Mouse (Mus musculus) intestine, embryonic 14.5 days (tissue): ENCODE data around the gene Sstr3. TPM values are rescaled to one million over a fixed set of nuclear protein-coding genes. Genes with fewer than 3 reads are reported as not detected.

Experiments
- ATAC-seq: fragments of 200-750 bp; cut with Nextera tagmentation; replicated peaks from 2 replicates; pipeline ENCODE4 v1.8.0; 2017; ENCODE audit warnings: low read depth, moderate number of reproducible peaks, moderate TSS enrichment, moderate library complexity; ENCODE audit not compliant: low FRiP score, low TSS enrichment
- DNase-seq: peaks from one replicate; pipeline ENCODE4 v3.0.0-alpha.2; 2018; ENCODE audit warnings: low spot score
- H3K27ac ChIP-seq: fragments of 300-500 bp; sonication (generic); 2 replicates; pipeline ENCODE4 v1.5.1; 2014; ENCODE audit warnings: low read depth, mild to moderate bottlenecking, control low read depth
- H3K27me3 ChIP-seq: fragments of 300-500 bp; sonication (generic); replicated peaks from 2 replicates; pipeline ENCODE4 v1.6.1; 2014; ENCODE audit warnings: low read length, control low read depth; ENCODE audit not compliant: control insufficient read depth, insufficient read depth
- H3K36me3 ChIP-seq: fragments of 300-500 bp; sonication (generic); 2 replicates; pipeline ENCODE4 v1.6.1; 2014; ENCODE audit warnings: low read length, control low read depth; ENCODE audit not compliant: control insufficient read depth, insufficient read depth
- H3K4me1 ChIP-seq: fragments of 300-500 bp; sonication (generic); replicated peaks from 2 replicates; pipeline ENCODE4 v1.6.1; 2014; ENCODE audit warnings: low read length, control low read depth, mixed read lengths; ENCODE audit not compliant: control insufficient read depth, insufficient read depth
- H3K4me2 ChIP-seq: fragments of 300-500 bp; sonication (generic); 2 replicates; pipeline ENCODE4 v1.6.1; 2014; ENCODE audit warnings: low read length
- H3K4me3 ChIP-seq: fragments of 300-500 bp; sonication (generic); 2 replicates; pipeline ENCODE4 v1.5.1; 2014; ENCODE audit warnings: low read depth, low read length, control low read depth, mixed read lengths
- H3K9ac ChIP-seq: fragments of 300-500 bp; sonication (generic); 2 replicates; pipeline ENCODE4 v1.6.1; 2014; ENCODE audit warnings: mild to moderate bottlenecking, low read length
- H3K9me3 ChIP-seq: fragments of 300-500 bp; sonication (generic); 2 replicates; pipeline ENCODE4 v1.6.1; 2016; ENCODE audit warnings: low read length, control low read depth; ENCODE audit not compliant: control insufficient read depth
- WGBS: fragments of 180-500 bp; shearing (Covaris S2); extraction: QIAGEN DNeasy Blood & Tissue Kit; methylation state at CpG from one replicate; pipeline ENCODE4 v1.1.7; 2014; 5-methylcytosine and 5-hydroxymethylcytosine counted together
- polyA plus RNA-seq: library from polyadenylated mRNA; unstranded; fragments of >200 nt; fragmentation: Nextera tagmentation; extraction: Ambion mirVana; gene quantifications from 2 replicates; pipeline ENCODE4 v1.2.1, GENCODE M21; 2014

Gene Sstr3
- 0.22 TPM in 1 of 2 replicates, not detected in the other for polyA plus RNA-seq

DNA sequence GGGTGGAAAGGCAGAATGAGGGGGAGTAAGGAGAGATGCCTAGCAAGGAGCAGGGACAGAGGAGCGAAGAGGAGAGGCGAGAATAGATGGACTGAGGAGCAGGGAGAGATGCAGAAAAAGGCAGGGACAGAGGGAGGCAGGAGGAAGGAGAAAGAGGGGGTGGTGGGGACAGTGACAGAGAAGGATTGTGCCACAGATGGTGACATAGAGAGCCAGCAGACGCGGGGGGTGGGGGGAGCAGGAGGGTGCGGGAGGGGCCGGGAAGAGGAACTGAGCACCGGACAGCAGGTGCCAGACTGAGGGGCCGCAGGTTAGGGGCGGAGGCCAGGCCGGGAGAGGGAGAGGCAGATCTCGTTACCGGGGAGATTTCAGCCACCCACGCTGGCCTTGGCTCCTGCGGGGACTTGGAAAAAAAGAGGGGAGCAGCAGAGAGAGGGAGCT lies at the start of gene Sstr3:
Gene Sstr3, minus strand, starts transcription at position 125 of the 441 bp plus-strand sequence.
- ATAC-seq: no peak

GRCm38 (mm10) chr15:78593896-78594425 lies 49.5 kb upstream of the Sstr3 start:
- Histone ChIP-seq H3K4me3 (no peak overlapping the region), H3K9ac (no peak overlapping the region), H3K27me3 (no peaks in the 10 kb centered on the region), H3K9me3 (no peaks in the 10 kb centered on the region), H3K4me2 (no peak overlapping the region), H3K36me3 (no peaks in the 10 kb centered on the region), H3K27ac (no peak overlapping the region), H3K4me1 (no peaks in the 10 kb centered on the region)
- no peak for ATAC-seq
- DNase-seq: no peak
- WGBS: 85% methylated on average over 7 of the region's 7 CpGs

More for the DNA sequence above, at the start of gene Sstr3:
- H3K4me3 ChIP-seq: no peak within 1 kb of the TSS
- WGBS: 14% methylated on average over 14 of the region's 14 CpGs
- no peak within 1 kb of the TSS for H3K27ac ChIP-seq
- H3K4me2 ChIP-seq: no peak within 1 kb of the TSS
- peaks cover 13% of the 10 kb centered on the region for H3K4me1 ChIP-seq
- H3K9ac ChIP-seq: no peak within 1 kb of the TSS
- DNase-seq: no peak
- H3K27me3 ChIP-seq: peaks cover 9% of the 10 kb centered on the region; the same call in 1 of the 2 replicates
- H3K9me3 ChIP-seq: no peaks in the 10 kb centered on the region
- no peaks in the 10 kb centered on the region for H3K36me3 ChIP-seq

- Histone ChIP-seq H3K4me3 (no peak overlapping the region), H3K9ac (no peak overlapping the region)
- 73% methylated on average over 14 of the region's 14 CpGs for WGBS
These were observed 48.0 kb upstream of the Sstr3 start for GRCm38 (mm10) chr15:78592452-78592968.

DNA sequence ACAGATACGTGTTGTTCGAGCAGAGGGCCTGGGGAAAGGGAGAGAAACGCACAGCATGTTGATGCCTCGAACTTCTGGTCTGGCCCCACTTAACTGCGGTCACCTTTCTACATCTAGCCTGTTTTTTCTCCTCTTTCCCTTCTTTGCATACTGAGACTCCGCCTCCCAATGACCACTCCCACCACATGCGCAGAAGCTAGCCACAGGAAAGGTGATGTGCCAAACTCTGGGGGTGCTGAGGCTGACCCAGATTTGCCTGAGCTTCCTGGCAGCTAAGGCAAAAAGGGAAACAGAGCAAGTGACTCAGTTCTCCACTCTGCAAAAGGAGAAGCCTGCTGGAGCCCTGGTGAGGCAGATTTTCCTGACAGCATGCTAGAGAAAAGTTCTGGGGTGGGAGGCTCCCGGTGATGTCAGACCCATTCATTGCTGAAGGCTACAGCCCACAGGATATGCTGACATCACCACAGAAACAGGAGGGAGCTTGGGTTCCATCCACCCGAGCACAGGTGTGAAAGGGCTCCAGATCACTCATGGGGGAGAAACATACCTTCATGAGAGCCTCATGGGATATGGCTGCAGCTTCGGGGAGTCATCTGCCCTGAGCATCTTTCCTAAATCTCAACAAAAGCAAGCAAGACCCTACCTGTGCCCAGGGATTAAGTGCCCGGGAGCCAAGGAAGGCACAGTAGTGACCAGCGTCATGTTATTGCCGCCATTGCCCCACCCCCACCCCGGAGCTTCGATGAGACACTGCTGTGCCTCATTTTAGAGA lies 47.4 kb upstream of the Sstr3 start:
- Histone ChIP-seq H3K27me3 (no peaks in the 10 kb centered on the region), H3K4me1 (no peaks in the 10 kb centered on the region), H3K9me3 (no peaks in the 10 kb centered on the region), H3K4me2 (no peak overlapping the region), H3K4me3 (no peak overlapping the region), H3K36me3 (no peaks in the 10 kb centered on the region), H3K9ac (no peak overlapping the region), H3K27ac (no peak overlapping the region)
- ATAC-seq (no peak), DNase-seq (no peak)
- 64% methylated on average over 15 of the region's 15 CpGs for WGBS

More at GRCm38 (mm10) chr15:78592452-78592968, 48.0 kb upstream of the Sstr3 start:
- Histone ChIP-seq H3K9me3 (no peaks in the 10 kb centered on the region), H3K27ac (no peak overlapping the region), H3K27me3 (no peaks in the 10 kb centered on the region), H3K4me1 (no peaks in the 10 kb centered on the region), H3K36me3 (no peaks in the 10 kb centered on the region), H3K4me2 (no peak overlapping the region)
- ATAC-seq (no peak), DNase-seq (no peak)

GRCm38 (mm10) chr15:78590785-78591184 lies 46.3 kb upstream of the Sstr3 start:
- H3K4me3 ChIP-seq: no peak overlapping the region
- H3K4me1 ChIP-seq: no peaks in the 10 kb centered on the region
- DNase-seq (no peak), ATAC-seq (no peak)
- 77% methylated on average over 6 of the region's 6 CpGs for WGBS
- H3K4me2 ChIP-seq: no peak overlapping the region
- no peaks in the 10 kb centered on the region for H3K9me3 ChIP-seq
- no peak overlapping the region for H3K27ac ChIP-seq
- no peak overlapping the region for H3K9ac ChIP-seq
- no peaks in the 10 kb centered on the region for H3K27me3 ChIP-seq
- H3K36me3 ChIP-seq: no peaks in the 10 kb centered on the region

GRCm38 (mm10) chr15:78589936-78590335 lies 45.5 kb upstream of the Sstr3 start:
- DNase-seq: no peak
- Histone ChIP-seq H3K4me2 (no peak overlapping the region), H3K36me3 (no peaks in the 10 kb centered on the region), H3K27me3 (no peaks in the 10 kb centered on the region), H3K9me3 (0 out of 2 replicates have a peak, but pooled peaks cover under 1% of the 10 kb centered on the region), H3K4me1 (no peaks in the 10 kb centered on the region), H3K9ac (no peak overlapping the region), H3K4me3 (no peak overlapping the region), H3K27ac (no peak overlapping the region)
- no peak for ATAC-seq
- 70% methylated on average over 6 of the region's 6 CpGs for WGBS

DNA sequence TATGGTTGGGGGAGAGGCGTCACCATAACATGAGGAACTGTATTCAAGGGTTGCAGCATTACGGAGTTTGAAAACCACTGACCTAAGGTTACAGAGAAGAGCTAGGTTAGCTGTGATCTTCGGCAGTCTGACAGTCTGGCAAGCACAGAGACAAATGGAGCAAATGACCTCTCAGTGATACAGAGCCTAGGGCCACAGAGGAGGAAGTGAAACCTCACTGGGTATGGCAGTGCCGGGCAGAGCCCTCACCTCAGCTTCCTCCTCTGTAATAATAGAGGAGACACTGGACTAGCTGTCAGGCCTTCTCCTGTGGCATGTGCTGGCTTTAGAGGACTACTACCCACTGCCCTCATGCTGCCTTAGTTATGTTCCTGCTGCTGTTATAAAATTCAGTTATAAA lies 44.4 kb upstream of the Sstr3 start:
- Histone ChIP-seq H3K36me3 (no peaks in the 10 kb centered on the region), H3K27me3 (no peaks in the 10 kb centered on the region), H3K4me1 (no peaks in the 10 kb centered on the region), H3K27ac (no peak overlapping the region), H3K9ac (no peak overlapping the region), H3K9me3 (0 out of 2 replicates have a peak, but pooled peaks cover 4% of the 10 kb centered on the region), H3K4me3 (no peak overlapping the region), H3K4me2 (no peak overlapping the region)
- ATAC-seq (no peak), DNase-seq (no peak)
- 77% methylated on average over 4 of the region's 4 CpGs for WGBS

DNA sequence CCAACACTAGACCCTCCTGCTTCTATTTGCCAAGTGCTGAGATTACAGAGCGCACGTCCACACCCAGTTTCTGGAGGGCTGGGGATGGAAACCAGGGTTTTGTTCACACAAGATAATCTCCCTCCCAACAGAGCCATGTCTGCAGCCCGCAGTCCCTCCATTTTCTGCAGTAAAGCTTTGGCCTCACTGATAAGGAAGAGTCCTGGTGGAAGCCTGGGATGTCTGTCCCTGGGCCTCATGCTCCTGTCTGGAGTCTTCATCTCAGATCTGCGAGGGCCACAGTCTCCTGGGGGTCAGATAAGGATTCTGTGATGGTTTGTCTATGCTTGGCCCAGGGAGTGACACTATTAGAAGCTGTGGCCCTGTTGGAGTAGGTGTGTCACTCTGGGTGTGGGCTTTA lies 43.6 kb upstream of the Sstr3 start:
- DNase-seq (no peak), ATAC-seq (no peak)
- no peak overlapping the region for H3K27ac ChIP-seq
- 0 out of 2 replicates have a peak, but pooled peaks cover 4% of the 10 kb centered on the region for H3K9me3 ChIP-seq
- WGBS: 85% methylated on average over 4 of the region's 4 CpGs
- H3K9ac ChIP-seq: no peak overlapping the region
- no peak overlapping the region for H3K4me3 ChIP-seq
- H3K36me3 ChIP-seq: no peaks in the 10 kb centered on the region
- no peak overlapping the region for H3K4me2 ChIP-seq
- H3K27me3 ChIP-seq: no peaks in the 10 kb centered on the region
- no peaks in the 10 kb centered on the region for H3K4me1 ChIP-seq
